Mouse (Mus musculus) midbrain, embryonic 14.5 days (tissue): ENCODE data around the gene Gm27021. TPM values are rescaled to one million over a fixed set of nuclear protein-coding genes. Genes with fewer than 3 reads are reported as not detected.
A peak's percentile ranks its signal among the peaks of the same experiment; 100 is the strongest.

Experiments used
- ATAC-seq: fragments of 200-750 bp; cut with Nextera tagmentation; 2 replicates; pipeline ENCODE4 v1.8.0; 2017; ENCODE audit warnings: moderate number of reproducible peaks, moderate library complexity; ENCODE audit not compliant: low FRiP score, low TSS enrichment
- DNase-seq: peaks from one replicate; pipeline ENCODE4 v3.0.0-alpha.2; 2015
- H3K27ac ChIP-seq: fragments of 300-500 bp; sonication (generic); replicated peaks from 2 replicates; pipeline ENCODE4 v1.5.1; 2014; ENCODE audit warnings: mild to moderate bottlenecking, low read depth, low read length, moderate library complexity
- H3K27me3 ChIP-seq: fragments of 300-500 bp; sonication (generic); 2 replicates; pipeline ENCODE4 v1.6.1; 2014; ENCODE audit warnings: low read length, control low read depth, mixed read lengths; ENCODE audit not compliant: control insufficient read depth, insufficient read depth
- H3K36me3 ChIP-seq: fragments of 300-500 bp; sonication (generic); 2 replicates; pipeline ENCODE4 v1.6.1; 2014; ENCODE audit warnings: low read length, control low read depth; ENCODE audit not compliant: control insufficient read depth, insufficient read depth
- H3K4me1 ChIP-seq: fragments of 300-500 bp; sonication (generic); 2 replicates; pipeline ENCODE4 v1.6.1; 2014; ENCODE audit warnings: mild to moderate bottlenecking, antibody characterized with exemption, low read length, control low read depth; ENCODE audit not compliant: control insufficient read depth, insufficient read depth
- H3K4me2 ChIP-seq: fragments of 300-500 bp; sonication (generic); 2 replicates; pipeline ENCODE4 v1.6.1; 2014; ENCODE audit warnings: mild to moderate bottlenecking, low read length, moderate library complexity
- H3K4me3 ChIP-seq: fragments of 300-500 bp; sonication (generic); replicated peaks from 2 replicates; pipeline ENCODE4 v1.5.1; 2014; ENCODE audit warnings: low read depth, low read length
- H3K9ac ChIP-seq: fragments of 300-500 bp; sonication (generic); replicated peaks from 2 replicates; pipeline ENCODE4 v1.6.1; 2014; ENCODE audit warnings: mild to moderate bottlenecking, low read length, moderate library complexity
- H3K9me3 ChIP-seq: fragments of 300-500 bp; sonication (generic); 2 replicates; pipeline ENCODE4 v1.6.1; 2016; ENCODE audit warnings: low read length, control low read depth, mixed read lengths; ENCODE audit not compliant: control insufficient read depth
- WGBS: fragments of 180-500 bp; shearing (Covaris S2); extraction: QIAGEN DNeasy Blood & Tissue Kit; methylation state at CpG from one replicate; pipeline ENCODE4 v1.1.7; 2014; 5-methylcytosine and 5-hydroxymethylcytosine counted together
- polyA plus RNA-seq: library from polyadenylated mRNA; unstranded; fragments of >200 nt; fragmentation: Nextera tagmentation; extraction: Ambion mirVana; gene quantifications from 2 replicates; pipeline ENCODE4 v1.2.1, GENCODE M21; 2014

Gene Gm27021
- polyA plus RNA-seq, 1 experiment from 2014 or later = 5.1 TPM

GRCm38 (mm10) chr8:120559654-120560053, 108.2 kb downstream of the Gm27021 start:
- 0 out of 2 replicates have a peak, but pooled peaks have one; percentile 24 for ATAC-seq
- 5% methylated on average over 11 of the region's 11 CpGs for WGBS
- H3K4me1 ChIP-seq = peaks cover 92% of the 10 kb centered on the region
- H3K4me3 ChIP-seq = no peak overlapping the region
- H3K9ac ChIP-seq = 0 out of 2 replicates have a peak overlapping the region, but pooled peaks have one; percentile 3
- peak overlapping the region; percentile 85 for H3K27ac ChIP-seq
- peak overlapping the region; percentile 22; the same call in 1 of the 2 replicates for H3K4me2 ChIP-seq
- no peaks in the 10 kb centered on the region for H3K27me3 ChIP-seq
- peak; percentile 77 for DNase-seq
- 0 out of 2 replicates have a peak, but pooled peaks cover 8% of the 10 kb centered on the region for H3K36me3 ChIP-seq
- H3K9me3 ChIP-seq = no peaks in the 10 kb centered on the region

Other genes with a start within 250 kb of the Gm27021 start
- 15.5 and 23.7 TPM in 2 replicates for gene Gins2, start 78.8 kb downstream of the Gm27021 start, polyA plus RNA-seq
- 11.8 and 12.8 TPM in 2 replicates for gene 1190005I06Rik, start 20.4 kb downstream of the Gm27021 start, polyA plus RNA-seq
- 1,016 and 1,147 TPM in 2 replicates for gene Cox4i1, start 143 bp upstream of the Gm27021 start, polyA plus RNA-seq
- 108 and 142 TPM in 2 replicates for gene Emc8, start 494 bp upstream of the Gm27021 start, polyA plus RNA-seq
- 2.0 and 4.0 TPM in 2 replicates for gene Irf8, start 68.3 kb upstream of the Gm27021 start, polyA plus RNA-seq